Mouse (Mus musculus): ENCODE data around the gene Actn1. TPM values are rescaled to one million over a fixed set of nuclear protein-coding genes. Genes with fewer than 3 reads are reported as not detected.

Gene Actn1
- total and polyA plus RNA-seq, 3 experiments = 29.0 to 31.7 (median 30.6) TPM

DNA sequence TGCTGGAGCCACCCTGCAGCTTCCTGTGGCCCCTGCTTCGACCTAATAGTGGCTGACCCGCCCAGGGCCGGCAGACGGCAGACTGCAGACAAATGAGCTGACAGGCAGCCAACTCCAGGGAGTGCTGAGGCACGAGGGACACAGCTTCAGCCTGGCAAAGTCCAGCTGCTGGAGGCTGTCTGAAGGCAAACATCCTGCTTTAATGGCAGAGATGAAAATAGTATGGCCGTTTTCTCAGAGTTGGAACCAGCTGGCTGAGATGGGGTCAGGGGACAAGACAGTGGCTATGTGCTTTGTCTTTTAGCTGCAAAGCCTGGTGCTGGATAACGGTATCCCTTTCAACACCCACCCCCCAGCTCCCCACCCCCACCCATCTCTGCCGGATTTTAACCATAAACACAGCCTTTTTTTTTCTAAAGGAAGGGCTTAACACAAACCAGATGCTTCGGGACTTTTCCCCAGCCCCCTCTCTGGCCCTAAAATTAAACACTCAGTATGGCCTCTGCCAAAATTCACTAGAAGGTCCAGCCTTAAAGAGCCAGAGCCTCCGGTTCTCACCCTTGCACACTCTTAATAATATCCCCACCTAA is 30.0 kb downstream of the Actn1 start:
- 3% methylated on average over 10 of the region's 10 CpGs for WGBS
- Histone ChIP-seq H3K27ac (peak overlapping the region; percentile 89), H3K79me2 (replicated peaks; ENCODE audit: control insufficient read depth, insufficient read depth, low read length) (no peaks in the 10 kb centered on the region; the same call in 1 of the 2 replicates), H3K4me1 (ENCODE audit: control insufficient read depth, insufficient read depth, low read length) (peaks cover 32% of the 10 kb centered on the region), H3K36me3 (ENCODE audit: control insufficient read depth, insufficient read depth, low read length) (peaks cover 5% of the 10 kb centered on the region), H3K4me3 (no peak overlapping the region), H3K9ac (ENCODE audit: low read depth, low read length) (peak overlapping the region; percentile 25), H3K27me3 (ENCODE audit: control insufficient read depth, insufficient read depth, low read length) (no peaks in the 10 kb centered on the region)
- TF ChIP-seq CTCF (IDR thresholded peaks at IDR 0.05) (peak; percentile 49), EP300 (IDR thresholded peaks at IDR 0.05; ENCODE audit: insufficient read depth, low read depth, low read length) (peak; percentile 81), POLR2A (IDR thresholded peaks at IDR 0.05; ENCODE audit: insufficient read depth, low read depth, low read length) (0 out of 2 replicates have a peak, but pooled peaks have one; percentile 48)
- DNase-seq = peak; percentile 87 to 92
- intact Hi-C loops (cut with DNase I) = loop anchor here (1.0 to 2.0 kb wide), 2 partner anchors 17 to 30 kb away; partner anchors contain the start of gene Actn1

DNA sequence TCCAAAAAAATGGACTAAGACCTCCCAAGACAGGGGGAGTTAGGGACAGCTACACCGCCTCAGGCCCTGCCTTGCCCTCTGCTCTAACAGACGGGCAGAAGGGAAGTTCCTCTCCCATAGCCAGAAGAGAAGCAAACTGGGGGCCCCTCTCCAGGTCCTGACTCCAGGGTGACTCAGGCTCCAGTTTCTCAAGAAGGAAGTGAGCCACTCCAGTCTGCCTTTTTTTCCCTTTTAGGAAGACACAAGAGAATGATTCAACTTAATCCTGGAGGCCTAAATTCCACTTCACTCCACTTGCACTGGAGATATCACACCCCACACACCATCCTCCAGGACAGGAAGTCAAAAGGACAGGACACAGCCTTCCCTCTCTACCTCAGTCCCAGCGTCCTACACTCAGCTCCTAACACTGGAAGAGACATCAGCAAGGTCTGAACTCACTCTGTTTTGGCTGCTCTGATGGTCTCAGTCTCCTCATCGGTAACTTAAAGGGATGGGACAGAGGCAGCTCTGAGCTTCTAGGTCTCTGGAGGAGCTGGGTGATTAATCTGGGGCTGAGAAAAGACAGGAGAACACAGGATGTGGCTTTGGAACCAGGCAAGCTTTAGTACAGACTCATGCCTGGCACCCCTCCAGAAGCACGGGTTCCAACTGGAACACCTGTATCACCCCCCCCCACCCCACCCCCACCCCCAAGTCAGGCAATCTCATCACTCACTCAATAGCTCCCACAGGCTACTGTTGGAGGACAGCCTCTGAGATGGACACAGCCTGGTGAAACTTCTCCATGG is 31.0 kb downstream of the Actn1 start:
- 22% methylated on average over 5 of the region's 5 CpGs for WGBS
- Histone ChIP-seq H3K27me3 (ENCODE audit: control insufficient read depth, insufficient read depth, low read length) (no peaks in the 10 kb centered on the region), H3K9ac (ENCODE audit: low read depth, low read length) (no peak overlapping the region), H3K4me1 (ENCODE audit: control insufficient read depth, insufficient read depth, low read length) (peaks cover 32% of the 10 kb centered on the region), H3K36me3 (ENCODE audit: control insufficient read depth, insufficient read depth, low read length) (peaks cover 5% of the 10 kb centered on the region), H3K27ac (peak overlapping the region; percentile 89), H3K79me2 (replicated peaks; ENCODE audit: control insufficient read depth, insufficient read depth, low read length) (no peaks in the 10 kb centered on the region), H3K4me3 (no peak overlapping the region)
- no peak for DNase-seq
- TF ChIP-seq EP300 (IDR thresholded peaks at IDR 0.05; ENCODE audit: insufficient read depth, low read depth, low read length) = no peak
- no peak for TF ChIP-seq POLR2A (IDR thresholded peaks at IDR 0.05; ENCODE audit: insufficient read depth, low read depth, low read length)
- no peak for TF ChIP-seq CTCF (IDR thresholded peaks at IDR 0.05)
- intact Hi-C loops (cut with DNase I) = loop anchor here (2.0 kb wide), 1 partner anchor 30 kb away; no protein-coding TSS in a partner anchor

- TF ChIP-seq POLR2A (IDR thresholded peaks at IDR 0.05; ENCODE audit: insufficient read depth, low read depth, low read length) (no peak), EP300 (IDR thresholded peaks at IDR 0.05; ENCODE audit: insufficient read depth, low read depth, low read length) (no peak), CTCF (IDR thresholded peaks at IDR 0.05) (no peak)
- 42% methylated on average over 5 of the region's 5 CpGs for WGBS
- peak in 1 of 2 experiments; percentile 33 for DNase-seq
- H3K27ac ChIP-seq = peak overlapping the region; percentile 89
- intact Hi-C loops (cut with DNase I) = loop anchor here (2.0 kb wide), 1 partner anchor 30 kb away; no protein-coding TSS in a partner anchor
- no peaks in the 10 kb centered on the region for H3K27me3 ChIP-seq (ENCODE audit: control insufficient read depth, insufficient read depth, low read length)
- H3K4me1 ChIP-seq (ENCODE audit: control insufficient read depth, insufficient read depth, low read length) = peaks cover 37% of the 10 kb centered on the region
- H3K36me3 ChIP-seq (ENCODE audit: control insufficient read depth, insufficient read depth, low read length) = peaks cover 5% of the 10 kb centered on the region
- no peaks in the 10 kb centered on the region for H3K79me2 ChIP-seq (replicated peaks; ENCODE audit: control insufficient read depth, insufficient read depth, low read length)
- no peak overlapping the region for H3K9ac ChIP-seq (ENCODE audit: low read depth, low read length)
- no peak overlapping the region for H3K4me3 ChIP-seq
Observed at GRCm38 (mm10) chr12:80228356-80228755, 31.8 kb downstream of the Actn1 start.

GRCm38 (mm10) chr12:80227835-80228234 is 32.3 kb downstream of the Actn1 start:
- no peak for DNase-seq
- Histone ChIP-seq H3K4me3 (no peak overlapping the region), H3K9ac (ENCODE audit: low read depth, low read length) (no peak overlapping the region), H3K27ac (peak overlapping the region; percentile 10; the same call in 1 of the 2 replicates), H3K36me3 (ENCODE audit: control insufficient read depth, insufficient read depth, low read length) (peaks cover 5% of the 10 kb centered on the region), H3K79me2 (replicated peaks; ENCODE audit: control insufficient read depth, insufficient read depth, low read length) (no peaks in the 10 kb centered on the region), H3K4me1 (ENCODE audit: control insufficient read depth, insufficient read depth, low read length) (peaks cover 41% of the 10 kb centered on the region), H3K27me3 (ENCODE audit: control insufficient read depth, insufficient read depth, low read length) (no peaks in the 10 kb centered on the region)
- 21% methylated on average over 3 of the region's 3 CpGs for WGBS
- TF ChIP-seq CTCF (IDR thresholded peaks at IDR 0.05) = no peak
- TF ChIP-seq POLR2A (IDR thresholded peaks at IDR 0.05; ENCODE audit: insufficient read depth, low read depth, low read length) = no peak
- no peak for TF ChIP-seq EP300 (IDR thresholded peaks at IDR 0.05; ENCODE audit: insufficient read depth, low read depth, low read length)
- intact Hi-C loops (cut with DNase I) = loop anchor here (2.0 kb wide), 1 partner anchor 29 kb away; no protein-coding TSS in a partner anchor

DNA sequence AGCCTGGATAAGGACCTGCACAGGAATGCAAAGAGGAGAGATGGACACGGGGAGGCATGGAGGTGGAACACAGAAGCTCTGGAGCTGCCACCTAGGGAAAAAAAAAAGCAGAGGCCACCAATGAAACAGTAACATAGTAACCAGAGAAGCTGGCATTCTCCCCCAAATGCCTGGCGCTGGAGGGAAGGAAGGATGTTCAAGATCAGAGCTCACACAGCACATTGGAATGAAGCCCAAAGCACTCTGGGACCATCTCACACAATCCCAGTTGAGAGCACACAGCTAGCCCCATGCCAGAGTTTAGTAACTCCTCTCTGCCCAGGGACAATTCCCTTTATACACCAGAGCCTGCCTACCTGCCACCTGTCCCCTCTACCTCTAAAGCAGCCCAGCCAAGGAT is 34.1 kb downstream of the Actn1 start:
- H3K27me3 ChIP-seq (ENCODE audit: control insufficient read depth, insufficient read depth, low read length) = no peaks in the 10 kb centered on the region
- intact Hi-C loops (cut with DNase I) = no loop called here
- H3K4me3 ChIP-seq = no peak overlapping the region
- 30% methylated on average over 2 of the region's 2 CpGs for WGBS
- H3K79me2 ChIP-seq (replicated peaks; ENCODE audit: control insufficient read depth, insufficient read depth, low read length) = peaks cover 1% of the 10 kb centered on the region; the same call in 1 of the 2 replicates
- no peak overlapping the region for H3K27ac ChIP-seq
- peaks cover 37% of the 10 kb centered on the region for H3K4me1 ChIP-seq (ENCODE audit: control insufficient read depth, insufficient read depth, low read length)
- TF ChIP-seq EP300 (IDR thresholded peaks at IDR 0.05; ENCODE audit: insufficient read depth, low read depth, low read length) = no peak
- no peak for TF ChIP-seq CTCF (IDR thresholded peaks at IDR 0.05)
- no peak for TF ChIP-seq POLR2A (IDR thresholded peaks at IDR 0.05; ENCODE audit: insufficient read depth, low read depth, low read length)
- peaks cover 3% of the 10 kb centered on the region for H3K36me3 ChIP-seq (ENCODE audit: control insufficient read depth, insufficient read depth, low read length)
- DNase-seq = no peak
- no peak overlapping the region for H3K9ac ChIP-seq (ENCODE audit: low read depth, low read length)

Data from heart, adult 2 months (tissue).